Mouse (Mus musculus) liver, embryonic 11.5 days (tissue): Measurements from ENCODE around the gene Rbbp4. TPM values are rescaled to one million over a fixed set of nuclear protein-coding genes. Genes with fewer than 3 reads are reported as not detected.

Experiments used
- ATAC-seq: fragments of 200-750 bp; cut with Nextera tagmentation; replicated peaks from 2 replicates; pipeline ENCODE4 v1.8.0; 2017; ENCODE audit warnings: moderate number of reproducible peaks, mild to moderate bottlenecking, moderate TSS enrichment, moderate library complexity; ENCODE audit not compliant: low FRiP score
- DNase-seq: peaks from one replicate; pipeline ENCODE4 v3.0.0-alpha.2; 2017; ENCODE audit warnings: low spot score
- H3K27ac ChIP-seq: fragments of 300-500 bp; sonication (generic); 2 replicates; pipeline ENCODE4 v1.5.1; 2014; ENCODE audit warnings: mild to moderate bottlenecking, low read depth, low read length, control low read depth
- H3K27me3 ChIP-seq: fragments of 300-500 bp; sonication (generic); replicated peaks from 2 replicates; pipeline ENCODE4 v1.6.1; 2014; ENCODE audit warnings: low read length, mixed read lengths; ENCODE audit not compliant: control insufficient read depth, insufficient read depth
- H3K36me3 ChIP-seq: fragments of 300-500 bp; sonication (generic); 2 replicates; pipeline ENCODE4 v1.6.1; 2014; ENCODE audit warnings: mild to moderate bottlenecking, low read length, moderate library complexity, mixed read lengths; ENCODE audit not compliant: control insufficient read depth, insufficient read depth
- H3K4me1 ChIP-seq: fragments of 300-500 bp; sonication (generic); replicated peaks from 2 replicates; pipeline ENCODE4 v1.6.1; 2014; ENCODE audit warnings: low read length, mixed read lengths; ENCODE audit not compliant: control insufficient read depth, insufficient read depth
- H3K4me2 ChIP-seq: fragments of 300-500 bp; sonication (generic); 2 replicates; pipeline ENCODE4 v1.6.1; 2014; ENCODE audit warnings: mild to moderate bottlenecking, control low read depth, moderate library complexity
- H3K4me3 ChIP-seq: fragments of 300-500 bp; sonication (generic); 2 replicates; pipeline ENCODE4 v1.5.1; 2014; ENCODE audit warnings: low read depth, low read length, control low read depth
- H3K9ac ChIP-seq: fragments of 300-500 bp; sonication (generic); 2 replicates; pipeline ENCODE4 v1.6.1; 2014; ENCODE audit warnings: low read depth, low read length, control low read depth
- H3K9me3 ChIP-seq: fragments of 300-500 bp; sonication (generic); 2 replicates; pipeline ENCODE4 v1.6.1; 2016; ENCODE audit warnings: low read length, inconsistent platforms, mixed read lengths; ENCODE audit not compliant: control insufficient read depth
- WGBS: fragments of 180-500 bp; shearing (Covaris S2); extraction: QIAGEN DNeasy Blood & Tissue Kit; methylation state at CpG from one replicate; pipeline ENCODE4 v1.1.7; 2014; 5-methylcytosine and 5-hydroxymethylcytosine counted together
- polyA plus RNA-seq: library from polyadenylated mRNA; unstranded; fragments of >200 nt; fragmentation: Nextera tagmentation; extraction: Ambion mirVana; gene quantifications from 2 replicates; pipeline ENCODE4 v1.2.1, GENCODE M21; 2014

Gene Rbbp4
- polyA plus RNA-seq, 1 experiment from 2014 or later: 318 TPM

DNA sequence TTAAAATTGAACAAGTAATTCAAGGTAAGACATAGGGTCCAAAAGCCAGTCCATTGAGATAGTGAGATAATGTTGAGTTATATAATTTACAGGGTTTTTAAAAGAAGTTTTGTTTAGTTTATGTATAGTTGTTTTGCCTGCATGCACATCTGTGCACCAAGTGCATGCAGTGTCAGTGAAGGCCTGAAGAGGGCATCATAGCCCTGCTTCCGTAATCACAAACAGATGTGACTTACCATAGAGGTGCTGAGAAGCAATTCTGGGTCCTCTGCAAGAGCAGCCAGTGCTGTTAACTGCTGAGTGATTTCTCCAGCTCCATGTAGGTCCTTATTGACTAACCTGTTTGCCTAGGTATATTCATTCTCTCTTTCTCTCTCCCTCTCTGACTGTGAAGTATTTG lies 6.7 kb upstream of the Rbbp4 start:
- DNase-seq: no peak
- WGBS: 92% methylated on average over 1 of the region's 1 CpGs
- peaks cover 21% of the 10 kb centered on the region for H3K36me3 ChIP-seq

DNA sequence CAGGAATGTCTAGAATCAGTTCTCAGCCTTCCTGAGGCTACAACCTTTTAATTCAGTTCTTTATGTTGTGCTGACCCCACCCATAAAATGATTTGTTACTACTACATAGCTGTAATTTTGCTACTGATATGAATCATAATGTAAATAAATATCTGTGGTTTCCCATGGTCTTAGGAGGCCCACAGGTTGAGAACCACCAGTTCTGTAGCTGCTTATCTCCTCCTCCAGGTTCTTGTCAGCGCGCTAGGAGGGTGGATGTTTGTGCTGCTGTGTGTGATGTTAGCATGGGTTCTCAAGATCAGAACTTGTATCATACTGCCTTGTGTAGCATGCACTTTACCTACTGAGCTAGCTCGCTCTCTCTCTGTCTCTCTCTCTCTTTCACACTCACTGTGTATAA lies 4.6 kb upstream of the Rbbp4 start:
- Histone ChIP-seq H3K27me3 (no peaks in the 10 kb centered on the region), H3K4me3 (no peak overlapping the region), H3K4me2 (peak overlapping the region; percentile 31; the same call in 1 of the 2 replicates), H3K27ac (peak overlapping the region; percentile 78), H3K9ac (no peak overlapping the region), H3K36me3 (peaks cover 16% of the 10 kb centered on the region), H3K4me1 (peaks cover 31% of the 10 kb centered on the region), H3K9me3 (no peaks in the 10 kb centered on the region)
- ATAC-seq (peak; percentile 72), DNase-seq (no peak)
- WGBS: 54% methylated on average over 3 of the region's 3 CpGs

More for the DNA sequence above, 6.7 kb upstream of the Rbbp4 start:
- H3K9ac ChIP-seq: no peak overlapping the region
- no peak for ATAC-seq
- peaks cover 30% of the 10 kb centered on the region for H3K4me1 ChIP-seq
- H3K4me3 ChIP-seq: no peak overlapping the region
- no peaks in the 10 kb centered on the region for H3K9me3 ChIP-seq
- no peak overlapping the region for H3K4me2 ChIP-seq
- no peaks in the 10 kb centered on the region for H3K27me3 ChIP-seq
- no peak overlapping the region for H3K27ac ChIP-seq

DNA sequence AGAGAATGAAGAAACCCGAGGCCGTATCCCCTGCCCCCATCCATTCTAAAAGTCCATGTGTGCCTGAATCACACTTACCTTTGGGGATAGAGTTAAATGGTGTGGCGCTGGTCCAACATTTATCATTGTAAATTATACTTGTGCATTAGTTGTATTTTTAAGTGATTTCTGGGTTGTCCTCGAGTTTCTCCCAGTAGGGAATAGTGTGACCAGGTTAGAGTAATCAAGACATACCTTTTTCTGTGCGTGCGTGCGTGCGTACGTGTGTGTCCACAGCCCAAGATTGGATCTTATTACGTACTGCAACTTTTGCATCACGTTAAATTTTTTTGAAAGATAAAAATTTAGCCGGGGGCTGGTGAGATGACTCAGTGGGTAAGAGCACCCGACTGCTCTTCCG lies 1.1 kb upstream of the Rbbp4 start:
- Histone ChIP-seq H3K9me3 (no peaks in the 10 kb centered on the region), H3K9ac (peak overlapping the region; percentile 91), H3K4me3 (peak overlapping the region; percentile 97), H3K27me3 (no peaks in the 10 kb centered on the region), H3K4me1 (peaks cover 53% of the 10 kb centered on the region), H3K4me2 (peak overlapping the region; percentile 89), H3K36me3 (peaks cover 6% of the 10 kb centered on the region; the same call in 1 of the 2 replicates), H3K27ac (peak overlapping the region; percentile 98)
- no peak for DNase-seq
- no peak for ATAC-seq
- WGBS: 45% methylated on average over 14 of the region's 14 CpGs

DNA sequence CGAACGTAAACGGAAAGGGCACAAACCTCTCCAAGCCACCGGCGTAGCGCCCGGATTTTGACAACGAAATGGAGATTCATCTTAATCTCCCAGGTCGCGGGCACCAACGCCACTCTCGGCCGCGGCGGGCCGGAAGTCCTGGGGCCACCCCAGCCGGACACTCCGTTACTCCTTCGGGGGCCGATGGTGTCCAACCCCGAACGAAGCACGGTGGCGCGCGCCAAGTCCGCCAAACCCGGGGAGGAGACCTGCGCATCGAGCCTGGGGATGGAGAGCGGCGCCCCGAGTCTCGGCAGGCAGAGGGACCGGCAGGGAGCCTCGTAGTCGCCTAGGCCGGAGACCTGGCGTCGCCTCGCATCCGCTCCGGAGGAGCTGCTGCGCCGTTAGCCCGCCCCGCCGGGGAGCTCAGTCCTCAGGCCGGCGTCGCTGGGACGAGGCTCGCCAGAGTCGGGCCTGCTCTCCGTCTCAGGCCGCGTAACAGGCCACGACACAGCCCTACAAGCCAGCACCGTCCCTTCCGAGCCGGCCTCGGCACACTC lies 424 bp downstream of the Rbbp4 start:
- Histone ChIP-seq H3K27ac (peak overlapping the region; percentile 93), H3K9me3 (no peaks in the 10 kb centered on the region), H3K4me1 (peaks cover 47% of the 10 kb centered on the region), H3K9ac (peak overlapping the region; percentile 91), H3K4me3 (peak overlapping the region; percentile 97), H3K27me3 (no peaks in the 10 kb centered on the region), H3K36me3 (peaks cover 11% of the 10 kb centered on the region; the same call in 1 of the 2 replicates), H3K4me2 (peak overlapping the region; percentile 89)
- ATAC-seq (peak; percentile 54), DNase-seq (no peak)
- WGBS: under 1% methylated on average over 62 of the region's 62 CpGs

DNA sequence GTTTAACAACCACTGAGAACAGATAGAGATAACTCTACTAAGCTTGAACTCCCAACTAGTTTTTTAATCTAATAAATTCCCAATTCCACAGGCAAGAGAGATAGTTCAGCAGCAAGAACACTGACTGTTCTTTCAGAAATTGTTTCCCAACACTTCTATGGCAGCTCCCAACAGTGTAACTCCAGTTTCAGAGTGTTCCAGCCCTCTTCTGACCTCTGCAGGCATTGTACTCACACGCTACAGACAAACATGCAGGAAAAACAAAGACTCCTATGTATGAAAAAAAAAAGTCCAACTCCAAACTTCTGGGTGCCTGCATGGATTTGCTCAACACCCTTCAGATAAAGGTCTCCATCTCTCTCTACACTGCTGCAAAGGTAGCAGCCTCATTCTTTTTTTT lies 2.3 kb downstream of the Rbbp4 start:
- Histone ChIP-seq H3K4me2 (peak overlapping the region; percentile 89), H3K9me3 (no peaks in the 10 kb centered on the region), H3K36me3 (peaks cover 20% of the 10 kb centered on the region), H3K9ac (0 out of 2 replicates have a peak overlapping the region, but pooled peaks have one; percentile 1), H3K4me1 (peaks cover 32% of the 10 kb centered on the region), H3K27ac (no peak overlapping the region), H3K4me3 (peak overlapping the region; percentile 97), H3K27me3 (no peaks in the 10 kb centered on the region)
- WGBS: 65% methylated on average over 1 of the region's 1 CpGs
- ATAC-seq: no peak
- no peak for DNase-seq

DNA sequence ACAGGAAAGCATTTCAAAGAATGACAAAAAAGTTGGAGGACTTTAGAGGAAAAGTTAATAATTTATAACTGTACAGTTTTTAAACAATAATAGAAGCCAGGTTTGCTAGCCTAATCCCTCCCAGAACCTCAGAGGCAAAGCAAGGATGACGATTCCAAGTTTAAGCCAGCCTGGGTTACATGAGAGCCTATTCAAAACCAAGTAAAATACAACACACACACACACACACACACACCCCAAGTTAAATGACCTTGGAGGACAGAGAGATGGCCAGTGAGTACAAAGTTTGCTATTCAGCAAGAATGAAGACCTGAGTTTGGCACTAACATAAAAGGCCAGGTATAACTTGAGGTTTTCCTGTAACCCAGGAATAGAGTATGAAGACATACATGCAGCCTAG lies 9.0 kb downstream of the Rbbp4 start:
- H3K36me3 ChIP-seq: peaks cover 37% of the 10 kb centered on the region
- WGBS: 69% methylated on average over 1 of the region's 1 CpGs

DNA sequence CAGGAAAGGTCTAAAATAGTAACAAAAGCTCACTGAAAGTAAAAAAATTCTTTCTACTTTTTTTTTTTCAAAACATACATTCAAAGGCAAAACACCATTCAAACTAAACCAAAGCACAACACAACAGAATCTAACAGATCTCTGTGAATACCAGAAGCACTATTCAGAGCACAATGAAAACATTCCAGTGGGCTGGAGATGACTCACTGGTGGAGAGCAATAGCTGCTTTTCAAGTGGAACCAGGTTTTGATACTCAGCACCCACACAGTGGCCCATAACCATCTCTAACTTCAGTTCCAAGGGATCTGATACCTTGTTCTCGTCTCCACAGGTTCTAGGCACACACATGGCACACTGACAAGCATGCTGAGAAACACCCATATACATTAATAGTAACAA lies 10.4 kb downstream of the Rbbp4 start:
- no peak for DNase-seq
- Histone ChIP-seq H3K9ac (no peak overlapping the region), H3K27ac (no peak overlapping the region), H3K27me3 (no peaks in the 10 kb centered on the region), H3K36me3 (peaks cover 40% of the 10 kb centered on the region), H3K4me2 (no peak overlapping the region), H3K4me3 (no peak overlapping the region), H3K4me1 (no peaks in the 10 kb centered on the region; the same call in 1 of the 2 replicates), H3K9me3 (no peaks in the 10 kb centered on the region)
- WGBS: 77% methylated on average over 1 of the region's 1 CpGs
- no peak for ATAC-seq

More for the DNA sequence above, 9.0 kb downstream of the Rbbp4 start:
- Histone ChIP-seq H3K9me3 (no peaks in the 10 kb centered on the region), H3K9ac (no peak overlapping the region), H3K4me1 (no peaks in the 10 kb centered on the region; the same call in 1 of the 2 replicates), H3K27me3 (no peaks in the 10 kb centered on the region), H3K27ac (no peak overlapping the region), H3K4me3 (no peak overlapping the region), H3K4me2 (no peak overlapping the region)
- ATAC-seq: no peak
- no peak for DNase-seq

DNA sequence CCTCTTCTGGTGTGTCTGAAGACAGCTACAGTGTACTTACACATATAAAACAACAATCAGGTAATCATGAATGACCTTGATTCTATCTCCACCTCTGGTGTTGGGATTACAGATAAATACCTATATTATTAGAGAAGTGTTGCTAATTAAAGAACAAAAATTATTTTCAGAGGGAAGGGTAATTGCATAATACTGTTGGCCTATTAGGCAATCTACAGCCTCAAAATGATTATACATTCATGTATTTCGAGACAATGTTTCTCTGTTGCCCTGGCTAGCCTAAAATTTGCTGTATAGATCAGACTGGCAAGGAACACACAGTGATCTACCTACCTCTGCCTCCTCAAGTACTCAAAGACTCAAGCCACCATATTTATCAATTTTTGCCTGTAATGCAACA lies 11.7 kb downstream of the Rbbp4 start:
- Histone ChIP-seq H3K27ac (no peak overlapping the region), H3K36me3 (peaks cover 43% of the 10 kb centered on the region), H3K9me3 (no peaks in the 10 kb centered on the region), H3K4me1 (no peaks in the 10 kb centered on the region; the same call in 1 of the 2 replicates), H3K4me2 (no peak overlapping the region), H3K27me3 (no peaks in the 10 kb centered on the region), H3K4me3 (no peak overlapping the region), H3K9ac (no peak overlapping the region)
- ATAC-seq (no peak), DNase-seq (no peak)
- 95% methylated on average over 1 of the region's 1 CpGs for WGBS

DNA sequence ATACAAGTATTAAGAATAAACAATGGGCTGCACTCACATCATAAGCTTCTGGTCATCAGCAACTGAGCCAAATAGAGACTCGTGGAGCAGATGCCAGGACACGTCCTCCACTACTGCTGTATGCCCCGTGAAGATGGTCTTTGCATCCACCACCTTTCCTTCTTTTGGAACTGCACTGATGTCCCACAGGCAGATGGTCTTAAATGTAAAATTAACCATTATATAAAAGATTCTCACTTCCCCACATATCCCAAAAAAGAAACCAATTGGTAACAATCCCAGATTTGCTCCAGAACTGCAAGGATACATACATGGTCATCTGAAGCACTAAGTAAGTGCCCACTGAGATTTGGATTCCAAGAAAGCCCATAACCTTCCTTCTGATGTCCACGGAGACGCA lies 13.1 kb downstream of the Rbbp4 start:
- no peak for DNase-seq
- no peak overlapping the region for H3K9ac ChIP-seq
- no peaks in the 10 kb centered on the region for H3K9me3 ChIP-seq
- no peaks in the 10 kb centered on the region; the same call in 1 of the 2 replicates for H3K4me1 ChIP-seq
- 95% methylated on average over 5 of the region's 5 CpGs for WGBS
- no peak overlapping the region for H3K4me3 ChIP-seq
- H3K4me2 ChIP-seq: no peak overlapping the region
- H3K27ac ChIP-seq: no peak overlapping the region
- no peaks in the 10 kb centered on the region for H3K27me3 ChIP-seq
- peaks cover 44% of the 10 kb centered on the region for H3K36me3 ChIP-seq
- no peak for ATAC-seq
